Mouse (Mus musculus) liver, embryonic 14.5 days (tissue): Measurements from ENCODE around the gene Igfbp2.

Experiments
- CTCF ChIP-seq: IDR thresholded peaks from 2 replicates; pipeline ENCODE4 v1.5.1; 2016; ENCODE audit warnings: antibody characterized with exemption, low read depth, control low read depth
- EP300 ChIP-seq: IDR thresholded peaks from 2 replicates; pipeline ENCODE4 v1.6.1; 2016; ENCODE audit warnings: antibody characterized with exemption, low read depth

DNA sequence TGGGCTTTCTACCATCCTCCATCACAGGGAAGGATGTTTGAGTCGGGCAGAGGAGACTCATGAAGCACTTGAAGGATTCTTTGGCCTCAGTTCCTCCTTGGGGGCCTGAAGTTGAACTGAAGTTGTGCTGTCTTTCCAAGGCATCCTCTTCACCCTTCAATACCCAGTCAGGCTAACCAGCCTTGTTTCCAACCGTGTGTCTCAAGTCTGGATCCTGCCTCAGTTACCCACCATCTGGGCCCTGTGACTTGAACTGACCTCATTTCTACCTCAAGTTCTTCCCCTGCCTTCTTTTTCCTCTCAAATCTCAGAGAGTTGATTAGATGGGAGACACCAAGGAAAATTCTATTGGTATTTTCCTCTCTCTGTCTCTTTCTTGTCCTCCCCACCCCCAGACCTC lies 36.2 kb downstream of the Igfbp2 start:
- TF ChIP-seq EP300, result no peak
- TF ChIP-seq CTCF, result no peak
